Mouse (Mus musculus) kidney, adult 18-20 months (tissue): ENCODE measurements around the gene Carmil2.

Source experiments
- DNase-seq: peaks from one replicate; pipeline ENCODE4 v3.0.0; 2021

Carmil2 gene

DNA sequence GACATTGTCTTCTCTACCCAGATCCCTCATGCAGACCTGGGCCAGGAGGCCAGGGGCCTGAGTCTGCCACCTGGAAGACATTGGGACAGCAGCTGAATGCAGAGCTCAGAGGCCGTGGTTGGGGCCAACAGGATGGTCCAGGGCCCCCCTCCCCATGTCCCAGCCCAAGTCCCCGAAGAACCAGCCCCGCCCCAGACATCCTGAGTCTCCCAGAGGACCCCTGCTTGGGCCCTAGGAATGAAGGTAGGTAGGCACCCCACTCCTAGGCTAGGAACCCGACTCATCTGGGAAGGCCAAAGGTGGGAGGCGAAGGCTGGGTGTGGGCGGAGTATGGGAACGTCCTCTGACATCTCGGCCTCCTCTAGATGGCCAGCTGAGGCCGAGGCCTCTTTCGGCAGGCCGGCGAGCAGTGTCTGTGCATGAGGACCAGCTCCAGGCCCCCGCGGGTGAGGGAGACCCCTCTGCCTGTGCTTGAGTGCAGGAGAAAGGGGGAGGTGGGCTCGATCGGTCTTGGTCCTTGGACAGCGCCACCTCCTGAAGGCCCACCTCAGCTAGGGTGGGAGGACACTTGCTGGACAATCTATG, 11.2 kb downstream of the Carmil2 start:
- DNase-seq: no peak

DNA sequence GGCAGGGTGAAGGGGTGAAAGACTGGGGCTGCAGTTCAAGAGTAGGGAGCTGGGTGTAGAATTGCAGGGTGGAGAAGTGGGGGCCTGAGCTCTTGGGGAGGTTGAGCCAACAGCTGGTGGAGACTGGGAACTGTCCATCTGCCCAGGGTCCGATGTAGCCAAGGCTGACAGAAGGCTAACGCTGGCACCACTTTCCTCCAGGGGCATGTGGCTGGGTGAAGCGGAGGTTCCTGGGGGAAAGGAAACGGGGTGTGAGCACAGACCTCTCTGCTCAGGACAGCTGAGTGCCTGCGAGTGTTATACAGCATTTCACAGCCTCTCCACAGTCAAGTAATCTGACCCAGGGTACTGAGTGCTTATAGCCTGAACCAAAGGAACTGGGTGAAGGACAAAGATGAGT, 12.7 kb downstream of the Carmil2 start:
- no peak for DNase-seq

DNA sequence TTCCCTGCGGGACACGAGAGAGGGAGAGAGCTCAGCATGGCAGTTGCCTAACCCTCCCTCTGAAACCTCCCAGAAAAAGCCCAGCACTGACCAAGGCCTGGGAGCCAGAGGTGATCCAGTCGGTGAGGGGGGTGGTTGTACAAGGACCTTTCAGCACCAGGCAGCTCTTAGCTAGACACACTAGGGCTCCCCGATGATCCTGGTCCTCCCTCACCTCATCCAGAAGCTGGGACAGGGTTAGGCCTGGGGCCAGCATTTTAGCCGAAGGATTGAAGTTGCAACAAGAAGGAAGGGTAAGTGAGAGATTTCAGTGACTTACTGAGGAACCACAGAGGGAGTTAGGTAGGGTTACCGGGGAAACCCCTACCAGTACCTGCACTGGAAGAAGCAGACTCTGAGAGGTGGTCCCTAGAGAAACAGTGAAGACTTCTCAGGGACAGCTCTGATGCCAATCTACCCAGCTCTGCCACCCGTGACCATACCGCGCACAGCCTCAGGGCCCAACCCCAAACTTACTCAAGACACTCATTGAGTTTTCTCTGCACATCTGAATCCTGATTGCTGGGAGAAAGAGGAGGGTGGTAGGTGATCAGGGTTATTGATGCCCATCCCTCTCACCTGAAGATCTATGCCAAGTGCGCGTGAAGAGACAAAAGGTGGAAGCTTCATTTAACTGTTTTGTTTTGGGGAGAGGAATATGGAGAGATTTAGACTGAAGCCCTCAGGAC, 13.6 kb downstream of the Carmil2 start:
- no peak for DNase-seq

DNA sequence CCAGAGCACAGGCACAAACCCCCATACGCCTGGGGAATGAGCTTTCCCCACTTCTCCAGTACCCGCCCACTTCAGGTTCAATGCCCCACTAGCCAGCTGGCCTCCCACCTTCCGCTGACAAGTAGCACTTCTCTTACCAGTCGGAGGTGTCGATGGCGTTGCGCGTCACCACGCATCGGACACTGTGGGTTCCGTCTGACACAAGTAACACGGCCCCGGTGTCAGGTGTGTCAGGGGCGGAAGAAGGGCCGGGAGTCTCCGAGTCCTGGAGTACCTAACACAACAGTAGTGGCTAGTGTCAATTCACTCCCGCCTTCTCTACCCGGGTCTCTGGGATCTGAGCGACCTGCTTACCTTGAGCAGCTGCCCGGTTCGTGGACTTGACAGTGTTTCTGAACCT, 14.5 kb downstream of the Carmil2 start:
- DNase-seq: no peak

DNA sequence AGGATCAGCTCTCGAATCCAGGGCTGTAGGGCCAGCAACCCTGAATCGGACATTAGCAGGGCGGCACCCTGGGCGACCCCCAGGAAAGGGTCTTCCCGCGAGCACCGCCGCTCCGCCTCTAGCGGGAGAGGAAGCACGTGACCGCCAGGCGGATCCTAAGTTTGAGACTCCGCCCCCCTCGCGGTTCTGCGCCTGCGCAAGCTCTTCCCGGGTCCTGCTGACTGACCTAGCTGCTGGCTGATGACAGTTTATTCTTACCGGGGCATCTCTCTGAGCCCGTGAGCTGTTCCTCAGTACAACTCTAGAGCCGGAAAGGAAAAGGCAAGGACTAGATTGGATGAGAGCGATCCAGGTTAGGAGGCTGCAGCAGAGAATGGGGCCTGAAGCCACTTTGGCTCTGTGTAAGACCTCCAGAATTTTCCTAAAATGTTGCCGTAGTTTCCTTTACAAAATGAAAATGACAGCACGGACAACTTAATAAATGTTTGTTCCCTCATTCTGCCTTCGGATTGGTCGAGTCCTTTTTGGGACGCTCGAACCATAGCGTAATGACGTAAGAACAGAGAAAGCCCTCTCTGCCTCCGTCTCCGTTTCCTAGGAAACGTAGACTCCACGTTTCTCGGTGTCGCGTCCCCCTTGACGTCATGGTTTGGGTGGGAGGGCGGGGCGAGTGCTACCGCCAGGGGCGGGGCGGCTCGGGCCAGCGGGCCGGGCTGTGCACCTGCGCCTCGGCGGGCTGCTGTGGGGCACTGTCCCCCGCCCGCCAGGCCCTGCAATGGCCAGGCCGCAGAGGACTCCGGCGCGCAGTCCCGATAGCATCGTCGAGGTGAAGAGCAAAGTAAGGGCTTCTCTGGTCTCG, 15.1 kb downstream of the Carmil2 start, which contains the start of the genes Acd and Pard6a:
TSS of gene Acd (minus strand) at position 137 of the 859 bp plus-strand sequence.
TSS of gene Pard6a (plus strand) at position 183 of the 859 bp plus-strand sequence.
- peak; percentile 97 for DNase-seq

DNA sequence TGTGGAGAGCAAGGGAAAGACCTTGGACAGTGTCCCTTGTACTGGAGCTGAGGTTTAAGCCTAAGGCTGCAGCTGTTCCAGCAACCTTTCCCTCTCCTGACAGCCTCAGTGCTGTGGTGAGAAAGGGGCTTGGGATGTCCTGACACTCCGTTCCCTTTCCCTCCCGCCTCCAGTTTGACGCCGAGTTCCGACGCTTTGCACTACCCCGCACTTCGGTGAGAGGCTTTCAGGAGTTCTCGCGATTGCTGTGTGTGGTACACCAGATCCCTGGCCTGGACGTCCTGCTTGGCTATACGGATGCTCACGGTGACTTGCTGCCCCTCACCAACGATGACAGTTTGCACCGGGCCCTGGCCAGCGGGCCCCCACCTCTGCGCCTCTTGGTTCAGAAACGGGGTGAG, 15.9 kb downstream of the Carmil2 start:
- DNase-seq: no peak

DNA sequence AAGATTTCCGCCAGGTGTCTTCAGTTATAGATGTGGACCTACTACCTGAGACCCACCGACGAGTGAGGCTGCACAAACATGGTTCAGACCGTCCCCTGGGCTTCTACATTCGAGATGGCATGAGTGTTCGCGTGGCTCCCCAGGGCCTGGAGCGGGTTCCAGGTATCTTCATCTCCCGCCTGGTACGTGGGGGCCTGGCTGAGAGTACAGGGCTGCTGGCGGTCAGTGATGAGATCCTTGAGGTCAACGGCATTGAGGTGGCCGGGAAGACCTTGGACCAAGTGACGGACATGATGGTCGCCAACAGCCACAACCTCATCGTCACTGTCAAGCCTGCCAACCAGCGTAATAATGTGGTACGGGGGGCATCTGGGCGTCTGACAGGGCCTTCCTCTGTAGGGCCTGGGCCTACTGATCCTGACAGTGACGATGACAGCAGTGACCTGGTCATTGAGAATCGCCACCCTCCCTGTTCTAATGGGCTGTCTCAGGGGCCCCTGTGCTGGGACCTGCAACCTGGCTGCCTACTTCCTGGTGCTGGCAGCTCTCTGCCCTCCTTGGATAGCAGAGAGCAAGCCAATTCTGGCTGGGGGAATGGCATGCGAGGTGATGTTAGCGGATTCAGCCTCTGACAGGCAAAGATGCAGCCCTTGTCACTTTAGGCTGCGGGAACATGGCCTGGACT, 16.8 kb downstream of the Carmil2 start:
- no peak for DNase-seq

DNA sequence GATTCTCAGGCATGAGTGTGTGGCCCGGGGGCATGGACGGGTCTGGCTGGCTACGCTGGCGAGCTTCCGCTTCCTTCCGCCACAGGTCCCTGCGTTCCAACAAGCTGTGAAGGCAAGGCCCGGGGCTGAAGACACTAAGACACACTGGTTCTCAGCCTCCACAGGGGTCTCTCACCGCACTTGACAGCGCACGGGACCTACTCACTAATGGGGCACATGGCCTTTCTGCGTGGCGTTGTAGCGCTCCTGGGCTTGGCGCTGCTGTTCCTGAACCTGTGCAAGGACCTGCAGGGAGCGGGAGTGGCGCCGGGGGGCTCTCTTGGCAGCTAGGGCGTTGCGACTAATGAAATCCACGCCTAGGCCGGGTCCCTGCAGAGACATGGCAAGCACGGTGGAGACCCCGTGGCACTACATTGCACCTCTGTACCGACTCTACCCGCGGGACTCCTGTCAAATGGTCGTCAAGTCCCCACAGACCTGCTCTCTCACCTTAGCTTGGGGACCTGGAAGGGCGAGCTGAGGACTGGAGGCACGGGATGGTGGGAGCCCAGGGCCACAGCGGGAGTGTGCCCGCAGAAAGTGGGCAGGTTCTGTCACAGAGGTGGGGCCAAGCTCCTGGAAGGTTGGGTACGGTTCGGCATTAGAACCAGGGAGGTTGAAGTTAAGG, 18.2 kb downstream of the Carmil2 start:
- DNase-seq: no peak

DNA sequence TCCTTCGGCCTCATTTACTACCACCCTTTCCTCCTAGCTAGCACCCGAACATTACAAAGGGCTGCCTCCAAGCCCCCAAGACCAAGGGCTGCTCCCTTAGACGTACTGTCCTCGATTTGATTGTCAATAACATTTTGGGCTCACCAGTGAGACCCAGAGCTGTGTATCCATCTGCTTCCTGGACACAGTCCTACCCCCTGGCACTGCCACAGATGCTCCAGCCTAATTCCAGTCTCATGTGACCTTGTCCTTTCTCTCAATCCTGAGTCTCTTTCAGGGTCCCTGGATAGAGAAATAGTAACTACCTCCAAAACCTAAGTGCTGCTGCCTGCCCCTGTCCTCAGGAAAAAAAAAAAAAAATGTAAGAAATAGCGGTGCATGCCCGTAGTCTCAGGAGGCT, 18.9 kb downstream of the Carmil2 start:
- DNase-seq: no peak

DNA sequence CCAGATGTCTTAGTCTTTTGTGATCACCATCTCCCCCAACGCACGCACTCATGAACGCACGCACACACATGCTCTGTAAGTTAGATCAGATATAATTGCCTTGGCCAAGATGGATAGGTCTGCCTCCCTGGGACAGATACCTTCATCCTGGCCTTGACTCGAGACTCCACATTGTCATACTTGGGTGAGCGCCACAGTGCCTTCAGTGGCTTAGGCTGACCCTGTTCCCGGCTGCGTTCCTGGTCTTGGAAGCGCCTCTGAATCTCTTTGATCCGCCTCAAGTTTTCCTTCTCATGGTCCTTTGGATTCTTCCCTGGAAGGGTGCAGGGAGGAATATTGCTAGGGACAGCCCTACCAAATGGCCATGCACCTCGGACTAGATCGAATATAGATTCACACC, 20.4 kb downstream of the Carmil2 start:
- DNase-seq: no peak

DNA sequence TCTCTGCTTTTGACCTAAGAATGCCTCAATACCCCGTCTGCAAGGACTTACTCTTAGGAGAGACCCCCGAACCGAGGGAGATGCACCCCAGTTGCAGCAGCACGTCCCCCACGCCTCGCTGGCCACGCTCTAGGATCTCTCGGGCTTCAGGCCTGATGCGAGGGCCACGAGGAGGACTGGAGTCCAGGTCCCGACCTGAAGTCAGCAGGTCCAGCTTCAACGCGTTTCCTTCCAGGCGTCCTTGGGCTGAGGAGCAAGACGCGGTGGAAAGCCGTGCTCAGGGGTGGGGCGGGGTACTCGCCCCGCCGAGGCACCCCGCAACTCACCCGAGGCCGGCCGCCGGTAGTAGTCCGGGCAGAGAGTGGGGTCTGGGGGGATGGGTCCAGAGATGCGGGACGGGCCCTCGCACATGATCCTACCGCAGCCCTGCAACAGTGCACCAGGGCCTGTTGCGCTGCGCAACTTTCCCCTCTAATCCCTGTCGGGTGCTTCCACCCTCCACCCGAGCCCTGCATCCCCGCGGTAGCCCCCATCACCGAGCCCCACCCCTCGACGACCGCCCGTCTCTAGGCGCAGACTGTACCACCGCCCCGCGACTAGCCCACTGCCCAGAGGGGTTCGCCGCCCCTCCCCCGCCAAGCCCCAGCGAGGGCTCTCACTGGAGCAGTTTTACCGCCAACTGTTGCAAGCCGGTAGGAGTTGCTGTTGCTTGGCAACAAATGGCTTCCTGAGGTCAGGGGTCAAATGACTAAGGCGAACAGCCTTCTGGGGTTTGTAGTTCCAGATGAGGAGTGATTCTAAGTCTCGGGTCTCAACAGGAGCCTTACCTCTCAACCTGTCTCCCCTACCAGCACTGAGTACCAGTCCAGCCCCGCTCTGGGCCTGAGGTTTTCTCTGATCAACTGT, 21.7 kb downstream of the Carmil2 start, which contains the start of the genes 4933405L10Rik and Enkd1:
TSS of gene 4933405L10Rik (plus strand) at position 158 of the 906 bp plus-strand sequence.
TSS of gene Enkd1 (minus strand) at position 713 of the 906 bp plus-strand sequence.
- peak; percentile 88 for DNase-seq

DNA sequence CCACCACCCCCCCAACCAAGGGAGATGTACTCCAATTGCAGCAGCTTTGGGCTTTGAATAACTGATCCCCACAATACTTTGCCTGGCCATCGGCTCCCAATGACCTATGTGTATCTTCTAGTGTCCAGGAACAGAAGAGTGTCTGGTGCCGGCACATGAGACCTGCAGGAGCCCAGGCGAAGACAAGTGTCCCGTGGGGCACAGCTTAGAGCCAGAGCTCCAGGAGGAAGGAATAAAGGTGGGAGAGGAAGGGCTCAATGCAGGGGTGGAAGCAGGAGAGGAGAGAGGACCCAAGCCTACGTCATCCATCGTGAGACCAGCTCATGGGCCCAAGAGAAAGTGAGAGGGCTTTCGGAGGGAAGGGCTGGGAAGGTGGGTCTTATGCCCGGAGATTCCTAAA, 22.6 kb downstream of the Carmil2 start:
- no peak for DNase-seq

DNA sequence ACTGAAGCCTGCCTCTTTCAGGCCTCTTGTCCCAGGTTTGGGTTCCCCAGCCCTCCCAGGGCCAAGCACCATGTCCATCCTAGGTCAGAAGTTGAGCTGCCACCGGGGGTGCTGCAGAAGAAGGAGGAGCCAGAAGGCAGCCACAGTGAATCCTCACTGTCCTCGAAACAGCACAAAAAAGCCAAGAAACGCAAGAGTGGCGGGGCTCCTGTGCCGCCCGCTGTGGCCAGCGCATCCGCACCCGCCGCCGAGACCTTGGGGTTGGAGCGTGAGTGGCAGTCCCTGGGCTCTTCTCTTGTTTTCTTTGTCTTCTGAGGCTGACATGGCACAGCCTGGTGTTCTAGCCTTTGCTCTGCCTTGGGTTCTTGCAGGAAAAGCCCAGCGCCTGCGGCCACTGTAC, 23.2 kb downstream of the Carmil2 start:
- no peak for DNase-seq

DNA sequence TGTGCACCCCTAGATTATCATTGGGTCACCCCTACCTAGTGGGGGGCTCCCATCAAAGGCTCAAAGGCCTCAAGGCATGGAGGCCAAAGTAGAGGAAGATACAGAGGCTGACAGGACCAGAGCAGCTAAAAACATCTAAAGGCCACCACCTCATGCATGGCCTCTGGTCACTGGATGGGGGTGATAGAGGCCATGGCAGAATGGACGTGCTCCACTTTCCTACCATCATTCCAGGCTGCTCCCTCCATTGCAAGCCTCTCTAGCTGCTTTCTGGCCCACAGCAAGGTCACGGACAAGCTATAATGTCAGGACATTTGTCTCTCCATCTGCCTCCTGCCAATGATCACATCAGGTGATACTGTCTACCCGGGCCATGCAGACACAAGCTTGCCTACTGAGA, 26.2 kb downstream of the Carmil2 start:
- DNase-seq: no peak

DNA sequence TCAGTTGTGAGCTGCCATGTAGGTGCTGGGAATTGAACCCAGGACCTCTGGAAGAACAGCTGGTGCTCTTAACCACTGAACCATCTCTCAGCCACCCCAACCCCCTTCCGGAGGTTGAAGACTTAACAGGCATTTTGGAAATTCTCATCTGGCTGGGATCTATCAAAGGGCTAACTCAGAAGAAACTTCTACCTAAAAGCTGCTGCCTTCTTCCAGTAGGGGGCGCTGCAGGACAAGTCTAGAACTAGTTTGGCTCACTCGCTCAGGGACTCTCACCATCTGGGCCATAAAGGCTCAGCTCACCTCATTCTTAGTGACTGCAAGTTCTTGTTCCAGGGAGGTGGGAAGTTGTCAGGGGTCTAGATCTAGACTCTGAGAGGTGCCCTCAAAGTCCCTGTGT, 28.1 kb downstream of the Carmil2 start:
- peak; percentile 89 for DNase-seq

DNA sequence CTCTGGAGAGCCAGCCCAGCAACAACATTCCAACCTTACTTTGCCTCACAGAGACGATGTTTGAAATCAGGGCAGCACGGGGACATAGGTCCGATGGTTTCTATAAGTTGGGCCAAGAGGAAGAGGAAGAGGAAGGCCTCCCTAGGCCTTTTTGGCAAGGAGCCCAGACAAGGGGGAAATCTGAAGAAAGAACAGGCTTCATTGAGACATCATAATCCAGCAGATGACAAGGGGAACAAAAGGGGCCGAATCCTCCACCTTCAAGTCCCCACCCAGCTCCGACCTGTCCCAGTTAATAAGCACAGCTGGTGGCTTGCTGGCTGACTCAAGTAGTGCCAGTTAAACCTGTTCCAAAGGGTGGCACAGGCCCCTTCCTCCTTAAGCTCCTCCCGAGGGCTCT, 29.0 kb downstream of the Carmil2 start:
- DNase-seq: no peak

DNA sequence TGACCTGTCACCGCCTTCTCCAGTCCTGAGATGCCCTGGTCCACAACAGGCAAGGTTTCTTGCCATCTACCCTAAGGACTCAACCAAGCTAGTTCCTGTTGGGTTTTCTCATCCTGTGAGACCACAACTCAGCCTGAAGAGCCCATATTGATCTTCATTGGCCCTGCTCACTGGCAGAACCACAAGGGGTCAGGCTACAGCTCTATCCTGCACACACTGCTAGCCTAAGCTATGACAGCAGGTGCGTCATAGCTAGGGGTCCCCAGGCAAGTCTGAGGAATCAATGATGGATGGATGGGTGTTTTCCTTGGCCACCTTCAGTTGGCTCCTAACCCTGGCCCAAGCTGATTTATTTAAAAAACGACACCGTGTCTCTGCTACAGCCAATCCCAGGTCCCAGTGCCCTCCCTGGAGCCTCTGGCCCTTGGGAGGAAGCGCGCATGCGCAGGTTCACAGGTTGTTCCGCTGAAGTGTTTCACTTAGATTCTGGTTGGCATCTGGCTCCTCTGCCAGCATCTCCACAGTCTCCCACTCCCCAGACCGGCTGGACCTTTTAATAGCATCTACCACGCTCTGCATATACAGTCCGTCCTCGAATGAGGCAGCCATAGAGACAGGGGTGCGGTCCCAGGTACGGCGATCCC, 30.4 kb downstream of the Carmil2 start:
- DNase-seq: no peak

DNA sequence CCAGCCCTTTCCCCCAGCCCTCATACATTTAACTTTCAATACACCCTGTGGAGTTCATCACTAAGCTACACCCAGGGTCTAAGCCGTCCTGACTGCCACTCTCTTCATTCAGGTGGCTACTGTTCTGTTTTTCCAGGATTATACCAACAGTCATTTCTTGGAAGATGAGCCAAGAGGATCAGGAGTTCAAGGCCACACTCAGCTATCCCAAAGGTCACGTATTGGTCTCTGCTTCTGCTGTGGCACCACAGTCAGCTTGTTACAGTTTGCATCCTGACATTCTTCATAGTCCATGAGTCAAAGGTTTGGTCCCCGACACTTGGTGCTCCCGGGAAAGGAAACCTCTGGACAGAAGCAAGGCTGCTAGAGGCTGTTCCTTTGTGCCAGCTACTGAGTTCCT, 33.6 kb downstream of the Carmil2 start:
- no peak for DNase-seq

DNA sequence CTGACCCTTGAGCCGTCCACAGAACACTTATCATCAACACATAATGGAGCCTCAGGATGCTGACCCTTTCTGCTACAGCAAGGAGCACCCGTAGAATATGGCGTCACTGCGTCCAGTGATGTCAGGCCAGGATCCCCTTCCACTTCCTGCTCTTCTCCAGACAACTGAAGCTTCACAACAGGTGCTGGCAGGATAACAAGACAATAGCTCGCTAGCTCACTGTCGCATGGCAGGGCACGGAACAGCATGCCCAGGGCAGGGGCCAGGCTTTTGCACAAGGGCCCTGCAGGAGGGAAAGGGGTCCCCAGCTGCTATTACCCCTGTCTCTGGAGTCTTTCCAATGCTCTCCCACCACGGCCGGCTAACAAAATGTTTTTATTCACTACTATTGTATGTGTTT, 36.8 kb downstream of the Carmil2 start:
- no peak for DNase-seq

DNA sequence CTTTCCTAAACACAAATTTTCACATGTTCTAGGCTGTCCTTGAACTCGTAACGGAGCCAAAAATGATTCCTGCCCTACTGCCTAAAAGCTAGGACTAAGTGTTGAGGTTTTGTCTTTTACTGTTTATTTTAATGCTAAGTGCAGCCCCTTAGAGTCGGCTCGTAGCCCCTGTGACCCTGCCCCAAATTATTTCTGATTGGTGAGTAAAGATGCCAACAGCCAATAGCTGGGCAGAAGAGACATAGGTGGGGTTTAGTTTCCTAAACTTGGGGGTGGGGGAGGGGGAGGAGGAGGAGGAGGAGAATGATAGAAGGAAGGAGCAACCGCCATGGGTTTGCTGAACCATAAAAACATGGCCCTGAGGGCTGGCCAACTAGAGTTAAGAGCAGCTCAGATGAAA, 39.7 kb downstream of the Carmil2 start:
- DNase-seq: no peak
